Mouse (Mus musculus): ENCODE results near the gene Gss.
A peak's percentile ranks its signal among the peaks of the same experiment; 100 is the strongest.

DNA sequence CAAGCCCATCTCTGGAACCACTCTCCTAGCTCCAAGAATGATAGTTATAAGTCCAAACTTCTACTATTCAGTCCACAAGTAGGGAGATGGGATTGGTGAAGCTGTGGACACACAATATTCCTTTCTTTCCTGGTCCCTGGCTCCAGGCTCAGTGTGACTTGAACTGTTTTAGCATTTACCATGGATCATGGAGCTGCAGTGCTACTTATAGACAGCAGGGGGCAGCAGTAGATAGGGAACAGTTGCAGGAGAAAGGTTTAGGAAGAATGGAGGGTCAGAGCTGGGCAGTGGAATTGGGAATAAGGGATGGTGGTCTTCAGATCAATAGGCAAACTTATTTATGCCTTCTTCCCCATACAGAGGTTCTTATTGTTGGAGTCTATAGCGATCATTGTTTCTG, 76.7 kb downstream of the Gss start:
- peak; percentile 90; the same call in 1 of the 2 replicates for TF ChIP-seq CTCF (IDR thresholded peaks at IDR 0.05; ENCODE audit: borderline replicate concordance, extremely low read depth, insufficient read depth, insufficient read length)
- no peak for TF ChIP-seq POLR2A (IDR thresholded peaks at IDR 0.05; ENCODE audit: borderline replicate concordance, extremely low read depth, insufficient read depth, insufficient read length, poor library complexity, severe bottlenecking)

Measured in brain, embryonic 14.5 days (tissue).